Mouse (Mus musculus): ENCODE measurements at regions not wholly inside any gene's neighbourhood (a gene's known extent, or its start where the extent isn't known, plus 50 kb on each side); places are given as distances from the start of the nearest gene placed in this dataset.
A peak's percentile ranks its signal among the peaks of the same experiment; 100 is the strongest.

- 89% methylated on average over 4 of the region's 4 CpGs for WGBS
- Histone ChIP-seq H3K4me1 (ENCODE audit: control insufficient read depth, insufficient read depth, low read length) (peaks cover 8% of the 10 kb centered on the region; the same call in 1 of the 2 replicates), H3K4me3 (ENCODE audit: low read depth, low read length) (no peak overlapping the region), H3K4me2 (ENCODE audit: low read length) (no peak overlapping the region), H3K36me3 (ENCODE audit: control insufficient read depth, insufficient read depth, low read length) (no peaks in the 10 kb centered on the region), H3K27me3 (replicated peaks; ENCODE audit: control insufficient read depth, insufficient read depth, low read length) (no peaks in the 10 kb centered on the region), H3K9me3 (replicated peaks; ENCODE audit: control insufficient read depth, low read length) (no peaks in the 10 kb centered on the region), H3K27ac (ENCODE audit: low read depth, low read length) (no peak overlapping the region), H3K9ac (ENCODE audit: low read length) (no peak overlapping the region)
- DNase-seq (ENCODE audit: low spot score), result no peak
- ATAC-seq, result no peak
Observed at GRCm38 (mm10) chr19:14668512-14669181, 70.8 kb upstream of the Tle4 start.

GRCm38 (mm10) chr19:14664682-14665417 lies 67.0 kb upstream of the Tle4 start:
- Histone ChIP-seq H3K27ac (ENCODE audit: low read depth, low read length) (no peak overlapping the region), H3K9me3 (replicated peaks; ENCODE audit: control insufficient read depth, low read length) (no peaks in the 10 kb centered on the region), H3K4me1 (ENCODE audit: control insufficient read depth, insufficient read depth, low read length) (no peaks in the 10 kb centered on the region), H3K4me3 (ENCODE audit: low read depth, low read length) (no peak overlapping the region), H3K27me3 (replicated peaks; ENCODE audit: control insufficient read depth, insufficient read depth, low read length) (no peaks in the 10 kb centered on the region), H3K9ac (ENCODE audit: low read length) (no peak overlapping the region), H3K36me3 (ENCODE audit: control insufficient read depth, insufficient read depth, low read length) (no peaks in the 10 kb centered on the region), H3K4me2 (ENCODE audit: low read length) (no peak overlapping the region)
- ATAC-seq (no peak), DNase-seq (ENCODE audit: low spot score) (no peak)
- 95% methylated on average over 3 of the region's 3 CpGs for WGBS

DNA sequence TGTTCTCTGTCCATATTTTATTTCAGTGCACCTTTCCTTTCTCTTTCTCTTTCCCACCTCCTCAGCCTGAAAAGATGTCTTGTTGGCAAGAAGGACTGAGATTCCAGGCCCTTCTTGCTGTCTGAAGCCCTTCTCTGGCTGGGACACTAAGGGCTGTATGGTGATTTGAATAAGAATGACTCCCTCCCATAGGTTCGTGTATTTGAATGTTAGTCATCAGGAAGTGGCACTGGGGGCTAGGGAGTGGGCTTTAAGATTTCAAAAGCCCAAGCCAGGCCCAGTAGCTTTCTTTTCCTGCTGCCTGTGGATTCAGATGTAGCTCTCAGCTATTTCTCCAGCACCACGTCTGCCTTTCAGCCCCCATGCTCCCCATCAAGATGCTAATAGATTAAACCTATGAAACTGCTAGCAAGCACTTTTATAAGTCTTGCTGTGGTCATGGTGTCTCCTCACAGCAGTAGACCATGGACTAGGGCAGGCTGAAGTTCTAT lies 66.3 kb upstream of the Tle4 start:
- no peak for ATAC-seq
- H3K27me3 ChIP-seq (replicated peaks; ENCODE audit: control insufficient read depth, insufficient read depth, low read length), result no peaks in the 10 kb centered on the region
- no peaks in the 10 kb centered on the region for H3K9me3 ChIP-seq (replicated peaks; ENCODE audit: control insufficient read depth, low read length)
- no peak overlapping the region for H3K4me2 ChIP-seq (ENCODE audit: low read length)
- 37% methylated on average over 2 of the region's 2 CpGs for WGBS
- no peak overlapping the region for H3K9ac ChIP-seq (ENCODE audit: low read length)
- no peak for DNase-seq (ENCODE audit: low spot score)
- no peak overlapping the region for H3K4me3 ChIP-seq (ENCODE audit: low read depth, low read length)
- no peaks in the 10 kb centered on the region for H3K4me1 ChIP-seq (ENCODE audit: control insufficient read depth, insufficient read depth, low read length)
- no peaks in the 10 kb centered on the region for H3K36me3 ChIP-seq (ENCODE audit: control insufficient read depth, insufficient read depth, low read length)
- no peak overlapping the region for H3K27ac ChIP-seq (ENCODE audit: low read depth, low read length)

DNA sequence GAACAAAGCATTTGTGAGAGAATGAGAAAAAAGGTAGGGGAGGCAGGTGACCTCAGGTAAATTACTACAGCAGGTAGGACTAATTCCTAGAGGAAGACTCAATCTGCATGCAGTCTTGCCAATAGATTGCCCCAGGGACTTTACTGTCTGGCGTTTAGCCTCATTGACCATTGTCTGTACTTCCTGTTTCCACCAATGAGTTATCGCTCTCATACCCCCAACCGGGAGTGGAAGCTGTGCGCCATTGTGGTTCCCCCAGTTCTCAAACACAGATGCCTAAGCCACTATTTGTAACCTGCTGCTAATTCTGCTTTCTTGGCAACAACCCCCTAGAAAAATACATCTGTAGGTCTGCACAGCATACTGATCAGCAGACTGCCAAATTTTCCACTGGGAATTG lies 65.5 kb upstream of the Tle4 start:
- Histone ChIP-seq H3K9me3 (replicated peaks; ENCODE audit: control insufficient read depth, low read length) (no peaks in the 10 kb centered on the region), H3K36me3 (ENCODE audit: control insufficient read depth, insufficient read depth, low read length) (no peaks in the 10 kb centered on the region), H3K27me3 (replicated peaks; ENCODE audit: control insufficient read depth, insufficient read depth, low read length) (no peaks in the 10 kb centered on the region), H3K4me2 (ENCODE audit: low read length) (no peak overlapping the region), H3K9ac (ENCODE audit: low read length) (no peak overlapping the region), H3K27ac (ENCODE audit: low read depth, low read length) (no peak overlapping the region), H3K4me3 (ENCODE audit: low read depth, low read length) (no peak overlapping the region), H3K4me1 (ENCODE audit: control insufficient read depth, insufficient read depth, low read length) (no peaks in the 10 kb centered on the region)
- ATAC-seq (no peak), DNase-seq (ENCODE audit: low spot score) (peak; percentile 29)
- 60% methylated on average over 4 of the region's 4 CpGs for WGBS

DNA sequence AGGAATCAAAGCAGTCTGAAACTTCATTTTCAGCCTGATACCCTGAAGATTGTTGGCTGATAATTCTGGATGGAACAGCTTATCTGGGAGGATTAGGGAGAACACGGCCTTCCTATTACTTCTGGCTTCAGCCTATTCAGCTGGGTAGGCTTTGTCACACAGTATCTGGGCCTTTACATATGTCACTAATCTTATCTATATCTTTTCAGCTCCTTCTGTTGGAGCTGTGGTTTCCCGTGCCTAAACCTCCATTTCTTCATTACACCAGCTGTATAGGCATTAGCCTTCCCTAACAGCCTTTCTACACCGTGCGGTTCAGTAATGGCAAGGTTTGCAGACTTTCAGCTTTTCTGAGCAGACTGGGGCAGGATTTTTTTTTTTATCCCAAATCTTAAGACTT lies 61.9 kb upstream of the Tle4 start:
- DNase-seq (ENCODE audit: low spot score) (no peak), ATAC-seq (no peak)
- no peaks in the 10 kb centered on the region for H3K4me1 ChIP-seq (ENCODE audit: control insufficient read depth, insufficient read depth, low read length)
- H3K36me3 ChIP-seq (ENCODE audit: control insufficient read depth, insufficient read depth, low read length), result no peaks in the 10 kb centered on the region
- no peak overlapping the region for H3K4me3 ChIP-seq (ENCODE audit: low read depth, low read length)
- H3K4me2 ChIP-seq (ENCODE audit: low read length), result no peak overlapping the region
- H3K9ac ChIP-seq (ENCODE audit: low read length), result no peak overlapping the region
- H3K27ac ChIP-seq (ENCODE audit: low read depth, low read length), result no peak overlapping the region
- H3K9me3 ChIP-seq (replicated peaks; ENCODE audit: control insufficient read depth, low read length), result no peaks in the 10 kb centered on the region
- H3K27me3 ChIP-seq (replicated peaks; ENCODE audit: control insufficient read depth, insufficient read depth, low read length), result no peaks in the 10 kb centered on the region
- 34% methylated on average over 4 of the region's 4 CpGs for WGBS

- no peak overlapping the region for H3K9ac ChIP-seq (ENCODE audit: low read length)
- WGBS, result 95% methylated on average over 2 of the region's 2 CpGs
Observed at GRCm38 (mm10) chr19:14658479-14658878, 60.6 kb upstream of the Tle4 start.

GRCm38 (mm10) chr19:14656022-14656388 lies 58.2 kb upstream of the Tle4 start:
- Histone ChIP-seq H3K4me3 (ENCODE audit: low read depth, low read length) (no peak overlapping the region), H3K4me2 (ENCODE audit: low read length) (no peak overlapping the region), H3K4me1 (ENCODE audit: control insufficient read depth, insufficient read depth, low read length) (no peaks in the 10 kb centered on the region), H3K9ac (ENCODE audit: low read length) (no peak overlapping the region), H3K9me3 (replicated peaks; ENCODE audit: control insufficient read depth, low read length) (no peaks in the 10 kb centered on the region), H3K36me3 (ENCODE audit: control insufficient read depth, insufficient read depth, low read length) (no peaks in the 10 kb centered on the region), H3K27ac (ENCODE audit: low read depth, low read length) (no peak overlapping the region), H3K27me3 (replicated peaks; ENCODE audit: control insufficient read depth, insufficient read depth, low read length) (no peaks in the 10 kb centered on the region)
- 51% methylated on average over 2 of the region's 2 CpGs for WGBS
- ATAC-seq, result no peak
- no peak for DNase-seq (ENCODE audit: low spot score)

More at GRCm38 (mm10) chr19:14658479-14658878, 60.6 kb upstream of the Tle4 start:
- DNase-seq (ENCODE audit: low spot score) (no peak), ATAC-seq (no peak)
- Histone ChIP-seq H3K4me1 (ENCODE audit: control insufficient read depth, insufficient read depth, low read length) (no peaks in the 10 kb centered on the region), H3K4me2 (ENCODE audit: low read length) (no peak overlapping the region), H3K4me3 (ENCODE audit: low read depth, low read length) (no peak overlapping the region), H3K9me3 (replicated peaks; ENCODE audit: control insufficient read depth, low read length) (no peaks in the 10 kb centered on the region), H3K27ac (ENCODE audit: low read depth, low read length) (no peak overlapping the region), H3K36me3 (ENCODE audit: control insufficient read depth, insufficient read depth, low read length) (no peaks in the 10 kb centered on the region), H3K27me3 (replicated peaks; ENCODE audit: control insufficient read depth, insufficient read depth, low read length) (no peaks in the 10 kb centered on the region)

DNA sequence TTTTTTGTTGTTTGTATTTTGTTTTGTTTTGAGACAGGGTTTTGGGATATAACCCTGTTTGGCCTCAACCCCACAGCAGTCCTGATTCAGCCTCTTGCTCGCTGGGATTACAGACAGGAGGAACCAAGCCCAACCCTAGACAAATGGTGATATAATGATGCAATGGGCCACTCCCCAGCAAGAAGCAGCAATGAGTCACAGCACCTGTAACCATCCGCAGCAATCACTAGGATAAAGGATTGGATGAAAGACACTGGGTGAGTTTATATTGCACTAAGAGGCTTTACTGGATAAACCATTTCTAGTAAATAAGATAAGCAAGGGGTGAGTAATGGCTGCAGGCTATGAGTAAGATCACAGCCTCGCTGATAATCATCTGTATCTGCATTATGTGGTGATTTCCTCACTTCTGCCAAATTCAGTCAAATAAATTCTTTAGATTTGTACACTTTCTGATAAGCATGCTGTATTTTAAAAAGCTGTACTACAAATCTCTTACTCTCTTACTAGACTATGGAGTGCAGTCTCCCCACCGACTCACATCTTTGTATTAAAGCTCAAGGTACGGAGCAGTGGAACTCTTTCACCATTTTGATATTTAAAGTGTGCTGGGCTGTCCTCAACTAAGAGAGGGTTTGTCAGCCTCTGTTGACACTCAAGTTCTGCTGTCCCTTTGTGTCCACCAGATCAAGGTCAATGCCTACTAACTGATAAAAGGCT lies 57.6 kb upstream of the Tle4 start:
- Histone ChIP-seq H3K9ac (ENCODE audit: low read length) (no peak overlapping the region), H3K4me3 (ENCODE audit: low read depth, low read length) (no peak overlapping the region), H3K36me3 (ENCODE audit: control insufficient read depth, insufficient read depth, low read length) (no peaks in the 10 kb centered on the region), H3K27ac (ENCODE audit: low read depth, low read length) (no peak overlapping the region), H3K27me3 (replicated peaks; ENCODE audit: control insufficient read depth, insufficient read depth, low read length) (no peaks in the 10 kb centered on the region), H3K4me2 (ENCODE audit: low read length) (no peak overlapping the region), H3K9me3 (replicated peaks; ENCODE audit: control insufficient read depth, low read length) (no peaks in the 10 kb centered on the region), H3K4me1 (ENCODE audit: control insufficient read depth, insufficient read depth, low read length) (no peaks in the 10 kb centered on the region)
- DNase-seq (ENCODE audit: low spot score) (no peak), ATAC-seq (no peak)
- WGBS, result 86% methylated on average over 5 of the region's 5 CpGs
